Mouse (Mus musculus): ENCODE results near the gene Map2. TPM values are rescaled to one million over a fixed set of nuclear protein-coding genes. Genes with fewer than 3 reads are reported as not detected.

The Map2 gene
- polyA plus RNA-seq, 1 experiment from 2014 or later: 0.65 TPM

- ChIA-PET POLR2A (no interaction called here), CTCF (interaction anchor here (1.3 kb wide), 2 partner anchors 17 to 52 kb away, joined by 3 read pairs; no protein-coding TSS in a partner anchor)
- ATAC-seq: no peak
- no peaks in the 10 kb centered on the region for H3K27me3 ChIP-seq
- DNase-seq (ENCODE audit: low read depth, low spot score): no peak
- TF ChIP-seq CTCF (IDR thresholded peaks at IDR 0.05): no peak
- in situ Hi-C loops (cut with MboI; ENCODE audit: low pct_unique_long_range_greater_than_20kb): no loop called here
These were observed 31.8 kb downstream of the Map2 start for GRCm38 (mm10) chr1:66206904-66207303.

DNA sequence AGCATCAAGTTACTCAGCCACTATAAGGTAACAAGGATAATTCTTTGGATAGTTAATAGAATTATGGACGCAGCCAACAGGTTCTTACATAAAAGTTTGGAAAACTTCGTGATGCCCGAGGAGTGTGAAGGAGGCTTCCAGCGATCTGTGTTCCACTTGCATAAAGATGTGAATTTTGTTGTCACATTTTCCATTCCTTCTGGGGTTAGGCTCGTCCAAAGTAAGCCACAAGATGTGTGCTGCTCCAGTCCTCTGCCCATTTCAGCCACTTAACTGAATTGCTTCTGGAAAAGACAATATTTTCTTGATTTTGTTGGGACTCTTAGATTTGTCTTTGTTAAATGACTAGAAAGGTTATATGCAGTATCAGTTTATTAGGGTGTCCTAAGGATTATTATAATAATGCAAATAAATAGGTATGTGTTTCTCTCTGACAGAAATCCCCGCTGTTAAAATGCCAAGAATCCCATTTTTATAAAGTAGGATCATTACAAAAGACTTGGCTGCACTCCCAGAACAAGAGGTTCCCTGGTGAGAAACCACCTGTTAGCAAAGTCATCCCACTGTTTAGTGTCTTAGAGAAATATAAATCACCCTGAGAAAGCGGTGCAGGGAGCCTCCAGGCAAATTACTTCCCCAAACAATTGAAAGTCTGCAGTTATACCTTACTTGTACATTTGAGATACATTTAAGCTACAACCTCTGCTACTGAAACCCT is 36.2 kb downstream of the Map2 start:
- DNase-seq (ENCODE audit: low read depth, low spot score): peak; percentile 30
- in situ Hi-C loops (cut with MboI; ENCODE audit: low pct_unique_long_range_greater_than_20kb): no loop called here

GRCm38 (mm10) chr1:66221497-66221896 is 46.4 kb downstream of the Map2 start:
- TF ChIP-seq CTCF (IDR thresholded peaks at IDR 0.05): no peak
- ChIA-PET POLR2A (no interaction called here), CTCF (no interaction called here)
- no peaks in the 10 kb centered on the region for H3K27me3 ChIP-seq
- in situ Hi-C loops (cut with MboI; ENCODE audit: low pct_unique_long_range_greater_than_20kb): no loop called here
- DNase-seq (ENCODE audit: low read depth, low spot score) (no peak), ATAC-seq (no peak)

More for the DNA sequence above, 36.2 kb downstream of the Map2 start:
- POLR2A ChIA-PET: no interaction called here
- H3K27me3 ChIP-seq: no peaks in the 10 kb centered on the region
- TF ChIP-seq CTCF (IDR thresholded peaks at IDR 0.05): no peak
- ATAC-seq: no peak
- CTCF ChIA-PET: no interaction called here

DNA sequence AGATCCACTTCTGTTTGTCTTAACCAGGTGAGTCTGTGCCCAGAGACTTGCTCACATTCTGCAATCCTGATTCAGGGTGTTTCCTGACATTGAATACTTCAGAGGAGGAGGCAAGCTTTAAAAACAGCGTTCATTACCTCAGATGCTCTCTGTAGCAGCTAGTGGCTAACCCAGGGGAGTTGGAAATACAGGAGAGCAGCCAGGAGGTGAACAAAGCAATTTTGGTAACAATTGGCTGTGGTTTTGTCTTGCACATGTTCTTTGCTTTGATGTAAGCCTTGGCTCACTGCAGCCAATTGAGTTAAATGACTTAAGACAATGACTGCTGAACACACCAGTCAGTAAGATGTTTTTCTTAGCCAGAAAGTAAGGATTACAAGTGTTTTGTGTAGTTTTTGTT is 48.3 kb downstream of the Map2 start:
- TF ChIP-seq CTCF (IDR thresholded peaks at IDR 0.05): no peak
- DNase-seq (ENCODE audit: low read depth, low spot score): no peak
- no peak for ATAC-seq
- no peaks in the 10 kb centered on the region for H3K27me3 ChIP-seq
- CTCF ChIA-PET: no interaction called here
- POLR2A ChIA-PET: no interaction called here
- in situ Hi-C loops (cut with MboI; ENCODE audit: low pct_unique_long_range_greater_than_20kb): no loop called here

- no peaks in the 10 kb centered on the region for H3K27me3 ChIP-seq
- CTCF ChIA-PET: interaction anchor here (1.0 kb wide), 1 partner anchor 8 kb away, joined by 3 read pairs; no protein-coding TSS in a partner anchor
- in situ Hi-C loops (cut with MboI; ENCODE audit: low pct_unique_long_range_greater_than_20kb): no loop called here
- no peak for TF ChIP-seq CTCF (IDR thresholded peaks at IDR 0.05)
- no peak for DNase-seq (ENCODE audit: low read depth, low spot score)
- POLR2A ChIA-PET: no interaction called here
- no peak for ATAC-seq
These were observed 51.6 kb downstream of the Map2 start for GRCm38 (mm10) chr1:66226372-66227368.

GRCm38 (mm10) chr1:66228205-66228604 is 53.1 kb downstream of the Map2 start:
- DNase-seq (ENCODE audit: low read depth, low spot score) (no peak), ATAC-seq (no peak)
- in situ Hi-C loops (cut with MboI; ENCODE audit: low pct_unique_long_range_greater_than_20kb): no loop called here
- POLR2A ChIA-PET: no interaction called here
- CTCF ChIA-PET: interaction anchor here (1.0 kb wide), 1 partner anchor 9 kb away, joined by 3 read pairs; no protein-coding TSS in a partner anchor
- no peak for TF ChIP-seq CTCF (IDR thresholded peaks at IDR 0.05)
- no peaks in the 10 kb centered on the region for H3K27me3 ChIP-seq

GRCm38 (mm10) chr1:66230345-66230744 is 55.3 kb downstream of the Map2 start:
- DNase-seq (ENCODE audit: low read depth, low spot score): no peak
- CTCF ChIA-PET: no interaction called here
- TF ChIP-seq CTCF (IDR thresholded peaks at IDR 0.05): no peak
- in situ Hi-C loops (cut with MboI; ENCODE audit: low pct_unique_long_range_greater_than_20kb): no loop called here
- H3K27me3 ChIP-seq: no peaks in the 10 kb centered on the region
- POLR2A ChIA-PET: interaction anchor here (0.6 kb wide), 1 partner anchor 14 kb away, joined by 3 read pairs; no protein-coding TSS in a partner anchor
- no peak for ATAC-seq

- no peak for TF ChIP-seq CTCF (IDR thresholded peaks at IDR 0.05)
- ChIA-PET POLR2A (no interaction called here), CTCF (no interaction called here)
- no peaks in the 10 kb centered on the region for H3K27me3 ChIP-seq
- no peak for ATAC-seq
- in situ Hi-C loops (cut with MboI; ENCODE audit: low pct_unique_long_range_greater_than_20kb): no loop called here
- DNase-seq (ENCODE audit: low read depth, low spot score): no peak
These were observed 56.9 kb downstream of the Map2 start for GRCm38 (mm10) chr1:66231963-66232362.

- CTCF ChIA-PET: interaction anchor here (1.5 kb wide), 1 partner anchor 16 kb away, joined by 3 read pairs; no protein-coding TSS in a partner anchor
- no peaks in the 10 kb centered on the region for H3K27me3 ChIP-seq
- POLR2A ChIA-PET: no interaction called here
- TF ChIP-seq CTCF (IDR thresholded peaks at IDR 0.05): no peak
- ATAC-seq (peak; percentile 69), DNase-seq (ENCODE audit: low read depth, low spot score) (peak; percentile 22)
- in situ Hi-C loops (cut with MboI; ENCODE audit: low pct_unique_long_range_greater_than_20kb): no loop called here
These were observed 69.8 kb downstream of the Map2 start for GRCm38 (mm10) chr1:66244910-66245309.

- ChIA-PET CTCF (no interaction called here), POLR2A (no interaction called here)
- in situ Hi-C loops (cut with MboI; ENCODE audit: low pct_unique_long_range_greater_than_20kb): no loop called here
- no peak for DNase-seq (ENCODE audit: low read depth, low spot score)
- no peak for ATAC-seq
- H3K27me3 ChIP-seq: no peaks in the 10 kb centered on the region
- no peak for TF ChIP-seq CTCF (IDR thresholded peaks at IDR 0.05)
These were observed 76.7 kb downstream of the Map2 start for GRCm38 (mm10) chr1:66251649-66252332.

All from Patski (cell line).